Mouse (Mus musculus) heart, adult 2 months (tissue): Measurements from ENCODE around the gene Gm21969.

ENCODE experiments used
- CTCF ChIP-seq: fragments of 200-600 bp; IDR thresholded peaks from 2 replicates; pipeline ENCODE4 v1.8.1; 2022; ENCODE audit warnings: antibody characterized with exemption, mild to moderate bottlenecking, moderate library complexity
- EP300 ChIP-seq: fragments of 200-500 bp; IDR thresholded peaks from 2 replicates; pipeline ENCODE4 v1.6.1; 2011; ENCODE audit warnings: low read depth, low read length, control low read depth; ENCODE audit not compliant: insufficient read depth

GRCm38 (mm10) chr4:139650086-139650743, 47.2 kb downstream of the Gm21969 start:
- TF ChIP-seq CTCF: no peak
- no peak for TF ChIP-seq EP300
